Mouse (Mus musculus): ENCODE data around the gene Slc39a9. TPM values are rescaled to one million over a fixed set of nuclear protein-coding genes. Genes with fewer than 3 reads are reported as not detected.

Slc39a9 gene
- polyA plus RNA-seq (2011; ENCODE audit: insufficient read length, low read depth, missing spikeins): 31.6 and 32.1 TPM in 2 replicates

DNA sequence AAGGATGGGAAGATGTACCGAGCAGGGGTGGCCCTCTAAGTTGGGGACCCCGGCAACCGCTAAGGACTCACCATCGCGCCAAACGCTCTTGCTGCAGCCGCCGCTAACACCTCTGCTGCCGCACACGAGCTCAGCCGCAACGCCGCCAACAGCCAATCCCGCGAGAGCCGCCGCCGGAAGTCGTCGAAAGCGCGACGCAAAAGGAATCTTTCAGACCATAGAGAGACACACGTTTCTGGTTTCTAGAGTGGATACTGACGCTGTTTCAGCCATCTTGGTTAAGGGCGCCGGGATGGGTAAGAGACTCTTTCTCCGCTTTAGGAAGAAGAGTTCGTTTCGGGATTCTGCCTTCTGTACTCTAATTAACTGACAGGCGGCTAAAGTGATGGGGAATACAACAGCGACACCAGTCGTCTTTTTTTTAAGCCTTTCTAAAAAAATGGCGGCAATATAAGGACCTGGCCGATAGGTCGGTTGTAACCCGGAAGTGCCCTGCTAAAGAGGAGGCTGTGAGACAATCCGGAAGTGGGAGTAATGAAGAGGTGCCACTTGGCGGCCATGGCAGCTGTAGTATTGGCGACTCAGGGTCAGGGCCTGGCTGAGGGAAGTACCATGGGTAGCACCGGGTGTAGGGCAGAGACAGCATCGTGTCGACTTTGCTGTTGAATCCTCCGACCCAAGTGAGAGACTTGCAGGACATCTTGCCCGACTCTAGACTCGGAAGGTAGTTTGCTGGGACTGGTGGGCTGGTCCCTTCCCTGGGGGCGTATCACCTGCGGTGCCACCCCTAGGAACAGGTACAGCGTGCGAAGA is at the start of gene Slc39a9, which contains the start of gene Erh:
TSS of gene Slc39a9 (plus strand) at position 191 of the 813 bp plus-strand sequence.
TSS of gene Erh (minus strand) at position 649 of the 813 bp plus-strand sequence.
- peak; percentile 85 for TF ChIP-seq POLR2A (IDR thresholded peaks at IDR 0.05; ENCODE audit: low read depth, low read length)
- TF ChIP-seq CTCF (IDR thresholded peaks at IDR 0.05; ENCODE audit: borderline replicate concordance, insufficient read depth, low read length): no peak
- Histone ChIP-seq H3K4me1 (ENCODE audit: control insufficient read depth, insufficient read depth, low read length) (peaks cover 2% of the 10 kb centered on the region), H3K27ac (ENCODE audit: insufficient read depth, low read length) (peak within 1 kb of the TSS; percentile 84), H3K4me3 (ENCODE audit: insufficient read depth, low read length) (peak within 1 kb of the TSS; percentile 79)

DNA sequence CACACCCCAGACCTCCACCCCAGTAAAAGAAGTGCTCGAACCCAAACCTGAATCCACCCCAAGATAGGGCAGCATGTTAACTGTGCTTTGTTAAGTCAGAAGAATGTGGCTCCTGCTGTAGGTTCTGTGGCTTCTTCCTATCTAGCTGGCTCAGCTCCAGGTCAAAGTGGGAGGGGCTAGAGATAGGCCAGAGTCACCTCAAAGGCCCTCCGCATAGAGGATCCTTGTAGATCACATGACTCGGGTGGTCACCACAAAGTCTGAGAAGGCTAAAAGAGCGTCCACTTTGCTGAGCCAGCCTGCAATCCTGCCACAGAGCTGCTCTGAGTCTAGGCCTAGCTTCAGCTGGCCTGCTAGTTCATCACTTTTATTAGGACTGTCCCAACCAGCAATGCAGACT is 49.5 kb upstream of the Slc39a9 start:
- 0 out of 2 replicates have a peak, but pooled peaks cover 3% of the 10 kb centered on the region for H3K4me1 ChIP-seq (ENCODE audit: control insufficient read depth, insufficient read depth, low read length)
- TF ChIP-seq CTCF (IDR thresholded peaks at IDR 0.05; ENCODE audit: borderline replicate concordance, insufficient read depth, low read length) (no peak), POLR2A (IDR thresholded peaks at IDR 0.05; ENCODE audit: low read depth, low read length) (no peak)
- no peak overlapping the region for H3K4me3 ChIP-seq (ENCODE audit: insufficient read depth, low read length)
- H3K27ac ChIP-seq (ENCODE audit: insufficient read depth, low read length): no peak overlapping the region

DNA sequence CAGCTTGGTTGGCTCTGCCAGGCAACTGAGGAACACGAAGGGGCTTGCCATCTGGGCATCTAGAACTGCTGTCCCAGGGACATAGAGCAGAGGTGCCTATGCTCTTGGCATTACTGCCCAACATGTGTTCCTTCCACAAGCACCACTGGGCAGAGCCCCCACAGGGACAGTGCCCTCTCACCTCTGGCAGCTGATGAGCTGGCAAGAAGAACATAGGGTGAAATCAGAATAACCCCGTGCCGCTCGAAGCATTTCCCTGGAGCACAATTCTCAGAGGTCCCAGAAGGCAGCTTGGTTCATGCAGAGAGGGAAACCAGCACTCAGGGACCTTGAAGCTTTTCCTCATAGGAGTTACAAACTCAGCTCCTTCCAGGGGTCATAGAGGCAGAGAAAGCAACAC is 48.9 kb upstream of the Slc39a9 start:
- no peak overlapping the region for H3K4me3 ChIP-seq (ENCODE audit: insufficient read depth, low read length)
- H3K27ac ChIP-seq (ENCODE audit: insufficient read depth, low read length): no peak overlapping the region
- H3K4me1 ChIP-seq (ENCODE audit: control insufficient read depth, insufficient read depth, low read length): 0 out of 2 replicates have a peak, but pooled peaks cover 3% of the 10 kb centered on the region
- TF ChIP-seq CTCF (IDR thresholded peaks at IDR 0.05; ENCODE audit: borderline replicate concordance, insufficient read depth, low read length) (no peak), POLR2A (IDR thresholded peaks at IDR 0.05; ENCODE audit: low read depth, low read length) (no peak)

GRCm38 (mm10) chr12:80595566-80595965 is 48.1 kb upstream of the Slc39a9 start:
- Histone ChIP-seq H3K27ac (ENCODE audit: insufficient read depth, low read length) (no peak overlapping the region), H3K4me1 (ENCODE audit: control insufficient read depth, insufficient read depth, low read length) (0 out of 2 replicates have a peak, but pooled peaks cover 3% of the 10 kb centered on the region), H3K4me3 (ENCODE audit: insufficient read depth, low read length) (no peak overlapping the region)
- TF ChIP-seq CTCF (IDR thresholded peaks at IDR 0.05; ENCODE audit: borderline replicate concordance, insufficient read depth, low read length): no peak
- TF ChIP-seq POLR2A (IDR thresholded peaks at IDR 0.05; ENCODE audit: low read depth, low read length): no peak

DNA sequence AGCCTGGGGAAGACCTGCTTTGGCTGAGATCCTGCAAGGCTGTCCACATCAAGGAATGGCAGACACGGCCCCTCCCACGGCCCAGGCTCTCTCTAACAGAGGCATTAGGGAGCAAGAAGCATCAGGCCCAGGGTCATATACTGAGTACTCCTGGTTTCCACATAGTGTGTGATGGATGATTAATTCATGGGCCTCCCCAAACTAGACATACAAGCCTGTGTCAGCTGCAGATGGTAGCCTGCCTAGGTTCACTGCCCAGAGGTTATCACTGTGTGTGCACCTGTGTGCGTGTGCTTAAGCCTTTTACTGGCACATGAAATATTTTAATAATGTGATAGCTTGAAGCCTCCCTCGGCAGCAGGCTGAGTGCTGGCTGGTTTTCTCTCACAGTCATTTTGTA is 47.7 kb upstream of the Slc39a9 start:
- H3K4me3 ChIP-seq (ENCODE audit: insufficient read depth, low read length): no peak overlapping the region
- H3K4me1 ChIP-seq (ENCODE audit: control insufficient read depth, insufficient read depth, low read length): 0 out of 2 replicates have a peak, but pooled peaks cover 3% of the 10 kb centered on the region
- TF ChIP-seq CTCF (IDR thresholded peaks at IDR 0.05; ENCODE audit: borderline replicate concordance, insufficient read depth, low read length): no peak
- no peak for TF ChIP-seq POLR2A (IDR thresholded peaks at IDR 0.05; ENCODE audit: low read depth, low read length)
- no peak overlapping the region for H3K27ac ChIP-seq (ENCODE audit: insufficient read depth, low read length)

DNA sequence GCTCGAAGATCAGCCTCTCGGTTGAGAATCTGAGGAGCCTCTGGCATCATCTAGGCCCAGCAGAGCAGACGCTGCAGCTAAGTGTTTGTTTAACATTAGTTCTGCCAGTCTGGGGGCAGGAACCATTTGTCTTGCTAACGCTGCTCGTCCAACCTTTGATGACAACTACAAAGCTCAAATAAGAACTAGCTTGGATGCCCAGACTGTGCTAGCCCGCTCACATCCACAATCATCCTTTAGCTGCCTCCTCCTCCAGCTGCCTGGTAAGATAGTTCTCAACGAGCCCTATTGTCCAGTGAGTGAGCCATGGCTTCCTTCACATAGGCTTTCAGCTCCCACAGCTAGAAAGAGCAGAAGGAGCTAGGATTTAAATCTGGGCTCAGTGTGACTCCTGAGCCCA is 45.4 kb upstream of the Slc39a9 start:
- Histone ChIP-seq H3K4me1 (ENCODE audit: control insufficient read depth, insufficient read depth, low read length) (peaks cover 3% of the 10 kb centered on the region; the same call in 1 of the 2 replicates), H3K4me3 (ENCODE audit: insufficient read depth, low read length) (no peak overlapping the region), H3K27ac (ENCODE audit: insufficient read depth, low read length) (no peak overlapping the region)
- TF ChIP-seq CTCF (IDR thresholded peaks at IDR 0.05; ENCODE audit: borderline replicate concordance, insufficient read depth, low read length) (no peak), POLR2A (IDR thresholded peaks at IDR 0.05; ENCODE audit: low read depth, low read length) (no peak)

GRCm38 (mm10) chr12:80598756-80599155 is 44.9 kb upstream of the Slc39a9 start:
- TF ChIP-seq CTCF (IDR thresholded peaks at IDR 0.05; ENCODE audit: borderline replicate concordance, insufficient read depth, low read length): no peak
- TF ChIP-seq POLR2A (IDR thresholded peaks at IDR 0.05; ENCODE audit: low read depth, low read length): no peak
- H3K4me3 ChIP-seq (ENCODE audit: insufficient read depth, low read length): no peak overlapping the region
- H3K4me1 ChIP-seq (ENCODE audit: control insufficient read depth, insufficient read depth, low read length): peaks cover 5% of the 10 kb centered on the region
- no peak overlapping the region for H3K27ac ChIP-seq (ENCODE audit: insufficient read depth, low read length)

DNA sequence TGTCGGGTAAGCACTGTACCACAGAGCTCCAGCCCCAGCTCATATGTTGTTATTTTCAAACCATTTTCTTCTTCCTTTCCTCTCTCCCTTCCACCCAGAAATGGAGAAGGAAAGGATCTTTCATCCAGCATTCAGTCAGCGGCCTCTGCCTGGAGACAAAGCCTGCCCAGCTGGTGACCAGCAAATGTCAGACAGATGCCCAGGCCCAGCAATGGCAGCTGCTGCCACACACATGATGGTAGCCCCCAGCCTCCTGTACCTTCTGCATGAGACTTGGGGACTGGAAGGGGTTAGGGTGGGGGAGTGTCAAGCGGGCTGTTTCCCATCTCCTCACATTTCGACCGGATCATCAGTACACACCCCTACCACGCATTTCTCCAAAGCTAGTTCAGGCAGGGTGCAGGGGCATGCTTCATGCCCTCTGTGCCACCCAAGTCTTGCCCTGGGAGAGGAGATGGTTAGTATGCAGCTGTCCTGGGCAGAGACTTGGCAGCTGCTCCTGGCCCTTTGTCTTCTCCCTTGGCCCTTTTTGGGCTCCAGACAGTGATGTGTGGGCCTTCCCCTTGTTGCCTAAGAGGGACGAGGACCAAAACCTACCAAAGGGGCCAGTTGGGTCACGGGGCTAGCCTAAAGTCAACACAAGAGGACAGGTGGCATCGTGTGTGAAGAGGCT is 42.0 kb upstream of the Slc39a9 start:
- TF ChIP-seq CTCF (IDR thresholded peaks at IDR 0.05; ENCODE audit: borderline replicate concordance, insufficient read depth, low read length): no peak
- no peak for TF ChIP-seq POLR2A (IDR thresholded peaks at IDR 0.05; ENCODE audit: low read depth, low read length)
- no peak overlapping the region for H3K27ac ChIP-seq (ENCODE audit: insufficient read depth, low read length)
- peaks cover 9% of the 10 kb centered on the region for H3K4me1 ChIP-seq (ENCODE audit: control insufficient read depth, insufficient read depth, low read length)
- no peak overlapping the region for H3K4me3 ChIP-seq (ENCODE audit: insufficient read depth, low read length)

- Histone ChIP-seq H3K4me1 (ENCODE audit: control insufficient read depth, insufficient read depth, low read length) (peaks cover 9% of the 10 kb centered on the region), H3K27ac (ENCODE audit: insufficient read depth, low read length) (no peak overlapping the region), H3K4me3 (ENCODE audit: insufficient read depth, low read length) (no peak overlapping the region)
- TF ChIP-seq CTCF (IDR thresholded peaks at IDR 0.05; ENCODE audit: borderline replicate concordance, insufficient read depth, low read length): no peak
- no peak for TF ChIP-seq POLR2A (IDR thresholded peaks at IDR 0.05; ENCODE audit: low read depth, low read length)
Measured at GRCm38 (mm10) chr12:80602432-80602831, 41.3 kb upstream of the Slc39a9 start.
